Mouse (Mus musculus) CH12.LX (cell line): ENCODE results near the gene Tpst2. TPM values are rescaled to one million over a fixed set of nuclear protein-coding genes. Genes with fewer than 3 reads are reported as not detected.

Experiments
- DNase-seq: peaks from one replicate; pipeline ENCODE4 v3.0.0-alpha.2; 2013; ENCODE audit errors: extremely low read depth
- H3K27ac ChIP-seq: 2 replicates; pipeline ENCODE4 v1.5.1; 2012; ENCODE audit warnings: low read depth, mild to moderate bottlenecking, control low read depth, moderate library complexity; ENCODE audit not compliant: insufficient read depth
- H3K27me3 ChIP-seq: replicated peaks from 2 replicates; pipeline ENCODE3; 2012; ENCODE audit warnings: inconsistent platforms
- H3K36me3 ChIP-seq, 2 experiments: replicated peaks in 1 of 2; 2 replicates each; pipeline versions ENCODE3 to v1.6.1; 2012; ENCODE audit warnings: inconsistent platforms in 1 of 2, low read length in 1 of 2, mild to moderate bottlenecking in 1 of 2, mixed read lengths in 1 of 2, moderate library complexity in 1 of 2; ENCODE audit not compliant: control insufficient read depth in 1 of 2, insufficient read depth in 1 of 2
- H3K4me1 ChIP-seq, 2 experiments: 2 replicates each; pipeline ENCODE4 v1.6.1; 2012; ENCODE audit warnings: inconsistent platforms in 1 of 2, moderate library complexity in 1 of 2; ENCODE audit not compliant: insufficient read depth in 2 of 2, control insufficient read depth in 1 of 2
- H3K4me2 ChIP-seq: 2 replicates; pipeline ENCODE4 v1.6.1; 2012; ENCODE audit warnings: low read depth, mild to moderate bottlenecking, control low read depth; ENCODE audit not compliant: poor library complexity, insufficient read depth, severe bottlenecking
- H3K4me3 ChIP-seq, 3 experiments: fragments of 150-350 bp in 1 of 3; sonication (generic) in 1 of 3; replicated peaks in 1 of 3; 2 replicates each; pipeline versions ENCODE3 to v1.5.1; 2011 to 2012; ENCODE audit warnings: low read depth in 2 of 3, low read length in 2 of 3, mild to moderate bottlenecking in 2 of 3, moderate library complexity in 2 of 3, control low read depth in 1 of 3, improper control_type of control experiment in 1 of 3, inconsistent platforms in 1 of 3, mixed read lengths in 1 of 3; ENCODE audit not compliant: poor library complexity in 1 of 3
- H3K79me2 ChIP-seq: replicated peaks from 2 replicates; pipeline ENCODE4 v1.6.1; 2012; ENCODE audit warnings: mild to moderate bottlenecking, moderate library complexity; ENCODE audit not compliant: control insufficient read depth, poor library complexity, insufficient read depth, severe bottlenecking; ENCODE audit errors: extremely low read depth
- H3K9ac ChIP-seq: 2 replicates; pipeline ENCODE4 v1.6.1; 2012; ENCODE audit warnings: low read depth, mild to moderate bottlenecking, control low read depth, moderate library complexity; ENCODE audit not compliant: insufficient read depth
- H3K9me3 ChIP-seq: replicated peaks from 2 replicates; pipeline ENCODE3; 2012; ENCODE audit warnings: low read length, inconsistent platforms, mixed read lengths
- CHD1 ChIP-seq: IDR thresholded peaks from 2 replicates; pipeline ENCODE4 v1.6.1; 2012; ENCODE audit warnings: low read depth, low read length, improper control_type of control experiment, inconsistent platforms
- CHD2 ChIP-seq: IDR thresholded peaks from 2 replicates; pipeline ENCODE4 v1.6.1; 2011; ENCODE audit warnings: low read length, improper control_type of control experiment
- ELF1 ChIP-seq: IDR thresholded peaks from 2 replicates; pipeline ENCODE4 v1.6.1; 2014; ENCODE audit warnings: low read depth, mild to moderate bottlenecking, inconsistent platforms, low read length, improper control_type of control experiment
- JUN ChIP-seq: IDR thresholded peaks from 2 replicates; pipeline ENCODE4 v1.6.1; 2011; ENCODE audit warnings: low read depth, mild to moderate bottlenecking, low read length, improper control_type of control experiment, moderate library complexity; ENCODE audit not compliant: insufficient read depth
- JUND ChIP-seq: conservative IDR thresholded peaks from 2 replicates; pipeline ENCODE4 v1.6.1; 2011; ENCODE audit warnings: low read depth, low read length, improper control_type of control experiment
- MAFK ChIP-seq: IDR thresholded peaks from 2 replicates; pipeline ENCODE4 v1.6.1; 2011; ENCODE audit warnings: low read length, improper control_type of control experiment; ENCODE audit not compliant: insufficient replicate concordance
- MAX ChIP-seq: IDR thresholded peaks from 2 replicates; pipeline ENCODE4 v1.6.1; 2011; ENCODE audit warnings: low read length, improper control_type of control experiment
- MAZ ChIP-seq: IDR thresholded peaks from 2 replicates; pipeline ENCODE4 v1.6.1; 2012; ENCODE audit warnings: low read depth, mild to moderate bottlenecking, inconsistent platforms, low read length, improper control_type of control experiment, moderate library complexity
- MEF2A ChIP-seq: IDR thresholded peaks from 2 replicates; pipeline ENCODE4 v1.6.1; 2014; ENCODE audit warnings: low read depth, mild to moderate bottlenecking, inconsistent platforms, low read length, improper control_type of control experiment, borderline replicate concordance
- MXI1 ChIP-seq: IDR thresholded peaks from 2 replicates; pipeline ENCODE4 v1.6.1; 2011; ENCODE audit warnings: mild to moderate bottlenecking, low read depth, low read length, improper control_type of control experiment
- MYC ChIP-seq: IDR thresholded peaks from 2 replicates; pipeline ENCODE4 v1.6.1; 2011; ENCODE audit warnings: low read depth, mild to moderate bottlenecking, improper control_type of control experiment, low read length
- PAX5 ChIP-seq: IDR thresholded peaks from 2 replicates; pipeline ENCODE4 v1.6.1; 2012; ENCODE audit warnings: low read length, inconsistent platforms, mixed read lengths
- POLR2AphosphoS2 ChIP-seq: IDR thresholded peaks from 2 replicates; pipeline ENCODE4 v1.6.1; 2011; ENCODE audit warnings: low read depth, low read length, improper control_type of control experiment
- RAD21 ChIP-seq: IDR thresholded peaks from 2 replicates; pipeline ENCODE4 v1.6.1; 2011; ENCODE audit warnings: low read depth, mild to moderate bottlenecking, low read length, improper control_type of control experiment, moderate library complexity
- RCOR1 ChIP-seq: conservative IDR thresholded peaks from 2 replicates; pipeline ENCODE4 v1.6.1; 2012; ENCODE audit warnings: low read depth, mild to moderate bottlenecking, inconsistent platforms, low read length, improper control_type of control experiment
- SIN3A ChIP-seq: IDR thresholded peaks from 2 replicates; pipeline ENCODE4 v1.6.1; 2012; ENCODE audit warnings: low read length, improper control_type of control experiment, inconsistent platforms
- SMC3 ChIP-seq: IDR thresholded peaks from 2 replicates; pipeline ENCODE4 v1.6.1; 2011; ENCODE audit warnings: low read depth, low read length, improper control_type of control experiment
- TBP ChIP-seq: conservative IDR thresholded peaks from 2 replicates; pipeline ENCODE4 v1.6.1; 2011; ENCODE audit warnings: low read depth, low read length, improper control_type of control experiment
- USF1 ChIP-seq: IDR thresholded peaks from 2 replicates; pipeline ENCODE4 v1.6.1; 2014; ENCODE audit warnings: low read depth, mild to moderate bottlenecking, inconsistent platforms, low read length, improper control_type of control experiment
- ZC3H11A ChIP-seq: IDR thresholded peaks from 2 replicates; pipeline ENCODE4 v1.6.1; 2012; ENCODE audit warnings: low read depth, mild to moderate bottlenecking, inconsistent platforms, low read length, improper control_type of control experiment
- ZMIZ1 ChIP-seq: IDR thresholded peaks from 2 replicates; pipeline ENCODE4 v1.6.1; 2012; ENCODE audit warnings: low read depth, mild to moderate bottlenecking, inconsistent platforms, low read length, improper control_type of control experiment
- ZNF384 ChIP-seq: IDR thresholded peaks from 2 replicates; pipeline ENCODE4 v1.6.1; 2012; ENCODE audit warnings: low read depth, low read length, improper control_type of control experiment, inconsistent platforms
- dilution Hi-C: fragments of 300-500 bp; cut with MboI; formaldehyde crosslinking; loops from 2 replicates; pipeline ENCODE4 v1.14.3; 2020; ENCODE audit warnings: low sequenced_read_pairs; ENCODE audit not compliant: extremely low pct_unique_long_range_greater_than_20kb, extremely low pct_ligation_motif_present
- in situ Hi-C: fragments of 300-500 bp; cut with MboI; formaldehyde crosslinking; loops from 3 replicates; pipeline ENCODE4 v1.14.3; 2019; ENCODE audit warnings: low sequenced_read_pairs, low pct_ligation_motif_present, low pct_unique_long_range_greater_than_20kb, mixed read lengths
- polyA plus RNA-seq: library from polyadenylated mRNA; unstranded; fragments of >175 nt; gene quantifications from 2 replicates; pipeline ENCODE4 v1.2.1, GENCODE M21; 2012; ENCODE audit warnings: low read depth; ENCODE audit not compliant: insufficient read length
- total RNA-seq, 2 experiments: library from RNA; depleted of rRNA; stranded (reverse); fragments of 300-350 nt in 1 of 2; fragments of >200 nt in 1 of 2; gene quantifications; 2 replicates each; pipeline ENCODE4 v1.2.3; 2012 to 2014

Gene Tpst2
- total and polyA plus RNA-seq, 3 experiments: 12.6 to 20.7 (median 15.6) TPM

GRCm38 (mm10) chr5:112297257-112297656, 20.8 kb downstream of the Tpst2 start:
- H3K4me1 ChIP-seq: peaks cover 2 to 15% of the 10 kb centered on the region in 2 experiments; a peak in 3 of 4 replicates
- H3K4me2 ChIP-seq: no peak overlapping the region
- no peak for DNase-seq
- H3K4me3 ChIP-seq: no peak overlapping the region
- H3K9me3 ChIP-seq: no peaks in the 10 kb centered on the region
- peaks cover 0 to 29% of the 10 kb centered on the region in 2 experiments for H3K36me3 ChIP-seq
- no peak overlapping the region for H3K27ac ChIP-seq
- no peaks in the 10 kb centered on the region for H3K27me3 ChIP-seq
- no peak overlapping the region for H3K9ac ChIP-seq
- dilution Hi-C loops: no loop called here
- H3K79me2 ChIP-seq: no peaks in the 10 kb centered on the region
- in situ Hi-C loops: no loop called here
- TF ChIP-seq RCOR1: no peak
- no peak for TF ChIP-seq JUN
- TF ChIP-seq JUND: no peak
- TF ChIP-seq MAX: no peak
- no peak for TF ChIP-seq ZMIZ1
- no peak for TF ChIP-seq MEF2A
- no peak for TF ChIP-seq MAFK
- TF ChIP-seq SIN3A: no peak
- TF ChIP-seq CHD1: no peak
- TF ChIP-seq PAX5: no peak

DNA sequence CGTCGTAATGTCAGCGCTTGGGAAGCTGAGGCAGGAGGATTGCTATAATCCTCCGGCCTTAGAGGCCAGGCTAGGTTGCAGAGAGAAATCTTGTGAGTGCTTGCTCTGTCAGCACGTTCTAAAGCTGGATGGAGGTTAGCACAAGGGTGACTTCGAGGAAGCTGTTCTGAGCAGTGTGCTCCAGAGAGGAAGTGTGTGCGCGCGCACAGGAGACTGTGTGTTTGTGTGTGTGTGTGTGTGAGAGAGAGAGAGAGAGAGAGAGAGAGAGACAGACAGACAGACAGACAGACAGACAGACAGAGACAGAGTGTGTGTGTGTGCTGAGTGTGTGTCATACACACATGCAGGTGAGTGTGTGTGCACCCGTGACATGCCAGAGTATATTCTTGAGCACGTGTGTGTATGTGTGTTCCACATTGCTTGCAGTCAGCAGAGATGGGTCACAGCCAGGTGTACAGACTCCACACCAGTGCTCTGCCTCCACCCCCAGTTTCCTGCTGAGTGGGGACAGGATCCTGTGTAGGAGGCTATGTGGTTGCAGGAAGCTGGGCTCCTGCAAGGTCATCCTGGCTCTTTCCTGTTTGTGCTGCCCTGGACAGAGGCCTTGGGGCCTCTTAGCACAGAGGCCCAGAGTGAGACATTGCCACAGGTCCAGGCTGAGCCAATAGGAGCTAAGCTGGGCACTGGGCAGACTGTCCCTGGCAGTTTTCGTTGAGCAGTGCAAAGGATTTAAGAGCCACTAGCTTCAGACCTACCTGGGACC, 21.9 kb downstream of the Tpst2 start:
- no peak overlapping the region for H3K9ac ChIP-seq

More for the DNA sequence above, 21.9 kb downstream of the Tpst2 start:
- no peak for DNase-seq
- Histone ChIP-seq H3K27me3 (no peaks in the 10 kb centered on the region), H3K36me3 (peaks cover 0 to 31% of the 10 kb centered on the region in 2 experiments), H3K79me2 (no peaks in the 10 kb centered on the region), H3K27ac (no peak overlapping the region), H3K9me3 (no peaks in the 10 kb centered on the region), H3K4me3 (no peak overlapping the region), H3K4me1 (peaks cover 2 to 19% of the 10 kb centered on the region in 2 experiments; a peak in 3 of 4 replicates), H3K4me2 (no peak overlapping the region)
- in situ Hi-C loops: no loop called here
- no peak for TF ChIP-seq MYC
- TF ChIP-seq MAX: no peak
- no peak for TF ChIP-seq SMC3
- TF ChIP-seq MXI1: no peak
- TF ChIP-seq ZNF384: no peak
- TF ChIP-seq ZC3H11A: no peak
- no peak for TF ChIP-seq JUN
- no peak for TF ChIP-seq CHD2
- TF ChIP-seq POLR2AphosphoS2: no peak
- TF ChIP-seq JUND: no peak
- TF ChIP-seq MAZ: no peak
- no peak for TF ChIP-seq SIN3A
- TF ChIP-seq RAD21: no peak
- no peak for TF ChIP-seq TBP
- no peak for TF ChIP-seq USF1
- TF ChIP-seq ELF1: no peak
- dilution Hi-C loops: no loop called here
